Mouse (Mus musculus) natural killer cell, adult 2 months (primary cell): ENCODE measurements around the gene Abi1.
"Not testable (repeated sequence)": the region's sequence is repeated elsewhere in the genome, so short reads cannot be mapped to it uniquely, and the experiment has no call there.

Experiments
- DNase-seq, 2 experiments: peaks; one replicate each; pipeline ENCODE4 v3.0.0; 2022; ENCODE audit warnings: low spot score in 2 of 2

Gene Abi1

DNA sequence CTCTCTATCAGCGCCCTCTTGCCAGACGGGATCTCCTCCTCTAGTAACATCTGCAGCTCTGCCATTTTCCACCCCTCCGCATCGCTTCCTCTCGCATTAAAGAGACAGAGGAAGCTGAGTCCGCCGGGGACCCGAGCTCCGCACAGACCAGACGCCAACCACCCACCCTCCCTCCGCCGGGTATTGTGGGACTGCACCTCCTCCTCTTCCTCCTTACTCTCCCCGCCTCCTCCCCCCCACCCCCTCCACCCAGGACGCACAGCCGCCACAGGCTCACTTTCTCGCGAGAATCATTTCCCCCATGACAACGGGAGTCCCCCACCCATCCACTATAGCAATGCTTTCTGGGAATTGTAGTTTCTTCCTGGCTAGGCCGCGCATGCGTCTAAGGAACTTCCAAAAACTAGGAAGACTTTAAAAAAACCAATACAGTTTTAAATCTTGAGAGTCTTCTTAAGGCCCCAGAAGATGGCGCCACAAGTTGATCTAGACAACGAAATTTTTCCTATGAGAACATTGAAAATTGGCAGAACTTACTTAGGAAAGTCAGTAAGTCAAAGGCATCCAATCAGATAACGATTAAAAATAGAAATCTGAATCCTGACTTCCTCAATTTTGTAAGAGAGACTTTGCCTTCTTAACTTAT lies at the start of gene Abi1:
TSS of gene Abi1 (minus strand) at position 241 of the 646 bp plus-strand sequence.
- peak; percentile 93 for DNase-seq

DNA sequence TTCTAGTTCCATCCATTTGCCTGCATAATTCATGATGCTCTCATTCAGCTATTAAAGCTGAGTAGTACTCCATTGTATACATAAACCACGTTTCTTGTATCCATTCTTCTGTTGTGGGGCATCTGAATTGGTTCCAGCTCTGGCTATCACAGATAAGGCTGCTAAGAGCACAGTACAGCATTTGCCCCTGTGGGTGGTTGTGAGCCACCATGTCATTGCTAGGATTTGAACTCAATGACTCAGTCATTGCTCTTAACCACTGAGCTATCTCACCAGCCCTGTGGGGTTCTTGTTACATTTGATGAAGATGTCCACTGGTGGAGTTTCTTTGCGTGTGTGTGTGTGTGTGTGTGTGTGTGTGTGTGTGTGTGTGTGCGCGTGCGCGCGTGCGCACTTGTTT lies 44.5 kb upstream of the Abi1 start:
- no peak for DNase-seq

DNA sequence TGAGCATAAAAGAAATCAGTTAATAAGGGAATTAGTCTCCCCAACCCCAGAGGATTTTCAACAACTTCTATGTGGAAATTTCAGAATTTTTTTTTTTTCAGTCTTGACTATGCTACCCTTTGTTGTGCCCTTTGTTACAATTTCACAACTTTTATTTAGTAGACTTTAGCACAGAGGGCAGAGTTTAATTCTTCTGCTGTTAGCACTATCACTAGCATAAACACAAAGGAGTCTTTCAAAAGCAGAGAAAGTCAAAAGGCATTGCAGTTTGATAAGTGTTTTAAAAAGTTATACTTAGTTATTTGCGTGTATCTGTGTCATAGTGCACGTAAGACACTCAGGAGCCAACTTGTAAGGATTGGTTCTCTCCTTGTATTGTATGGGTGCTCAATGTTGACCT lies 38.5 kb upstream of the Abi1 start:
- no peak for DNase-seq

DNA sequence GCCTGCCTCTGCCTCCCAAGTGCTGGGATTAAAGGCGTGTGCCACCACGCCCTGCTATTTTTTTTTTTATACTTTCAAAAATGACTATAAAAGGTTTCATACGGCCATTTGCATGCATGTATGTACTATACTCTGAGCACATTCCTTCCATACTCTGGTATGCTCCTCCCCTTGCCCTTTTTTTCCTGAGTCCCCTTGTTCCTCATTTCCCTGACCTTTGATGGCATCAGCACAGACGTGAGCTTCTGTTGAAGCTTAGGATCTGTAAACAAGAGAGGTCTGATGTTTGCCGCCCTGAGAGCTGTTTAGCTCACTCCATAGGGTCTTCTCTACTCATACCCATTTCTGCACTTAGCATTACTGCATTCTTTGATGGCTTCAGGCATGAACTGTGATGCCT lies 37.7 kb upstream of the Abi1 start:
- no peak for DNase-seq

DNA sequence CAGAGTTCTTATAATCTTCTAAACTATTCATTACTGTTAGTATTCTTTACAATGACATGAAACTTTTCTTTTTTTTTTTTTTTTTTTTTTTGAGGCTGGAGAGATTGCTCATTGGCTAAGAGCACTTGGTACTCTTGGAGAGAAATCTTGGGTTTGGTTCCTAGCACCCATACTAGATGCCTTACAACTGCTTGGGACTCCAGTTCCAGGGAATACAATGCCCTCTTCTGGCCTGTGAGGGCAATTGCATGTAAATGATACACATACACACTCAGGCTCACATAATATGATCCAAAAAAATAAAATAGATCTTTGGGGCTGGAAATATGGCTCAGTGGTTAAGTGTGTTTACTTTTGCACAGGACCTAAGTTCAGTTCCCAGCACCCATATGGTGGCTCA lies 36.7 kb upstream of the Abi1 start:
- no peak for DNase-seq

DNA sequence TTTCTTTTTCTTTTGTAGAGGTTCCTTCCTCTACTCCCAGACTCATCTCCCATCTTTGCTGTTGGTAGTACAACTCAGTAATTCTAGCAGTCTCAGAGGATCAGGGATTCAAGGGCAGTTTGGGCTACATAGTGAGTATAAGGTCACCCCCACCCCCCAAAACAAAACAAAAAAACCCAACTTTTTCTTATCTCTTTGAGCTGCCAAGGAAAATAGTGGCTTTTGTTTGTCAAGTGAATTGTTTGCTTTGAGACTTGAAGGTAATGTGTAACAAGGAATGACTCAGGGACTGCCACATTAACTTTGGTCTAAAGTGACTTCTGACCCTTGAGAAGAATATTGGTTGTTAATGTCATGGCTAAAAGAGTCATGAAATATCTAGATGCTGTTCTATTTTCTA lies 35.8 kb upstream of the Abi1 start:
- DNase-seq: no peak

DNA sequence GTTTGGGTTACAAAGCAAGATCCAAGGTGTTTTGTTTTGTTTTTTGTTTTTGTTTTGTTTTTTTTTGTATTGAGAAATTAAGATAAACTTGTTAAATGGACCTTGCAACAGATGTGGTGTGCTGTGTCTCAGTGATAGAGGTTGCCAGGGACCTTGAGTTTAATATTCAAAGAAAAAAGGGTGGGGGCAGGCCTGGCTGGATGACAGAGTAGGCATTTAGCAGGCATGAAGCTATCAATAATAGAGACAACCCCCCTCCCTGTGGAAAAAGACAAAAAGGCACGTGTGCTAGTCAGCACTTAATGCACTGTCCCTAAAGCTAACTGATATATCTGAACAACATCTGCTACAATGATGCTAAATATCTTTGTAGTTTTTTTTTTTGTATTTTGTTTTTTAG lies 31.4 kb upstream of the Abi1 start:
- DNase-seq: no peak

DNA sequence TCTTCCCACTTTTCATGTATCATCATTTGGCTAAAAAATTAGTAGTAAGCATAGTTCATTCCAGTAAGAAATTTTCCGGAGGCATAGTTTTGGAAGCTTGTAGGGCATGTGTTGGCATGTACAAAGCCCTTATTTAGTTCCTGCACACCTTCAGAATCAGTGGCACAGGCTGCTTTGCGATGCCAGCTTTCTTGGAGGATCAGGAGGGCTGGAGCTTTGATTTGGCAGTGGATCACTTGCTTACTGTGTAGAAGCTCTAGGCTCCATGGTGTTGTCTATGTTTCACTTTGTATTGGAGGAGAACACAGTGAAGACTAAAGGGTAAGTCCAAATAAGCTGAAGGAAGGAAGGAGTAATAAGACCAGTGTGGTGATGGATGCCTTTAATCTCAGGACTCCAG lies 30.4 kb upstream of the Abi1 start:
- DNase-seq: no peak

DNA sequence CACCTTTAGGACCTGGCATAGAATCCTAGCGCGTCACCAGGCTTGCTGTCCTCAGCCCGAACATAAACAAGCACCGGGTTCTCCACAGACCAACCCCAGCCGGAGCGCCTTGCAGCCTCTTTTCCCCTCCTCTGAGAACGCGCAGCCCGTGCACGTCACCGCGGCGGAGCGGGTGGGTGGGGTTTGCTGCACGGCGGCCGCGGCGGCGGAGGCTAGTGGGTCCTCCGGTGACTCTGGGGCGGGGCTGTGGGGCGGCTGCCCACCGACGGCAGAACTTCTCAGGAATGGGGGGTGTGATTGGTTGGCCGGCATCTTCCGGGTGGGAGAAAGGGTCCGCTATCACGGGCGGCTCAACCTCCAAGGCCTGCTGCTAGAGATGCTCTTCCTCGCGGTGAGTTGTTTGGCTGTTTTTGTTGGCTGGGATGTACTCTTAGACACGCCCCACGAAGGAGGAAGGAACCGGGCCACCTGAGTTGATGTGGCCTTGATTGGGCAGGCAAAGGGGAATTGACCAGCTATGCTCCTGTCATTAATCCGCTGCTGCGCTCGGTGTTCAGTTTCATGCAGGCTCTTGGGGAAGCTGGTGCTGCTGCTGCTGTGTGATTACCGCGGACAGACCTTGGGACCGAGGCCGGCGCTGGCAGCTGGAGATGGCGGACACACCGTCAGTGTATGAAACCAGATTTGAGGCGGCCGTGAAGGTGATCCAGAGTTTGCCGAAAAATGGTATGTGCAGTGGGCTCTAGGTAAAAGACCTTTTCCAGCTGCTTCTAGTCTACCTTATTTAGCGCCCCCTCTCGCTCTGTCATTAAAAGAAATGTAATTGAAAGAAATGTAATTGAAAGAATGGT lies 29.1 kb upstream of the Abi1 start:
- DNase-seq: peak; percentile 92 to 94

DNA sequence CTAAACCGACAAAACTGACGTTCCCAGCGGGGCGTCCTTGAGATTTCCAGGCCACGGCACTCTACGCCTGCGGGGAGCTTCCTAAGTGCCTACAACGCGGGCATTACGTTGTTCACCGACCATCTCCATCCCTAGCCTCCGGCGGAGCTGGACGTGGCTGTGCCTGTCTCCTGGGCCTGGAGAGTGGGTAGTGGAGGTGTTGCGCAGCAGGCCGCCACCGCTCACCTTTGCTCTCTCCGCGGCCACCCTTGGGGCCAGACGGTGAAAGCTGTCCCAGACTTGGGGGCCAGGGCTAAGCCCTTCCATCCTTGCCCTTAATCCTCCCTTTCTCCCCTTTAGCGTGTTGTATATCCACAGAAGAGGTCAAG lies 28.3 kb upstream of the Abi1 start:
- DNase-seq: no peak

DNA sequence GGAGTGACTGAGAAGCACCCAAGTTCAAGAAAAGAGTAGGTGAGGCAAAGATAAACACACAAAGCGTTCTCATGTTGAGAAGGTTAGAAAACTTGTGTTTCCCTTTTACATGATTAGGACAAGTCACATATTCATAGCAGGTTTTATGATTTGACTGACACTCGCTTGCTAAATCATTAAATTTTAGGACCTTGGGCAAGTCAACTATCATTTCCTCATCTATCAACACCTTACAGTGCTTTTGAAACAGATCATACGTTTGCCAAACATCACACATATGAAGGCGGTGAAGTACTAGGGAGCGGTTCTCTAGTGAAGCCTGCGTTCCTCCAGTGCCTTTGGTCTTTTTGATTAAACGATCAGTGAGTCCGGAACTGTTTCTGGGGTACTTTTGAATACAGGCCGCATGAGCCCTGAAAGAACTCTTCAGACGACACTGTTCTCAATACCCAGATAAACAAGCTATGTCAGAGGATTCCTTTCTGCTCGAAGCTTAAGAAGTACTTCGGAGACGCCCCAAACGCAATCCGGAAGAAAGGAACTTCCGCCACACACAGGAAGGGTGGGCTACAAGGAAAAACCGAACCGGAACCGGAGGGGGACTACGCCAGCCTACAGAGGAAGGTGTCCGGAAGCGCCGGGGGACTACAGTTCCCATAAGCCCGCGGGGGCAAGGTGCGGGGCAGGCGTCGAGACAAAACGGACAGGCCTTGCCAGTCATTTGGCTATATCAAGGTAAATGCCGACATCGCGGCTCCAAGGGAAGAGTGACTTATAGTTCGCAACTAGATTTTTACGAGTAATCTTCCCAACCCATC lies 27.7 kb upstream of the Abi1 start, which contains the start of gene Acbd5:
TSS of gene Acbd5 (plus strand) at position 616 of the 818 bp plus-strand sequence.
- DNase-seq: peak; percentile 95 to 96

DNA sequence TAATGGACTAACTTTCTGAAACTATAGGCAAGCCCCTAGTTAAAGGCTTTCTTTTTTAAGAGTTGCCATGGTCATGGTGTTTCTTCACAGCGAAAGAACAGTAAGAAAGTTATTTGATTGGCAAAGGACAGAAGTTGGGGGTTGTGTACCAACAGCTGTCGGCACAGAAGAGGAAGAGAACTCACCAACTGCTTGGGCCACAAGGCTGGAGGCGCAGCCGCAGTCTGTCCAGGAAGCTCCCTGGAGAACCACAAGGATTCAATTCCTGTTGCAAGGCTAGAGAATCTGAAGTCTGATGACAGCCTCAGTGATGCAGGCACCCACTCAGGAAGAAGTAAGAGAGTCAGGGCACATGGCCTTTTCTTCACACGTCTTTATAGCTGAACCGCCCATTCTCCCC lies 12.5 kb upstream of the Abi1 start:
- peak in 1 of 2 experiments; percentile 21 for DNase-seq

DNA sequence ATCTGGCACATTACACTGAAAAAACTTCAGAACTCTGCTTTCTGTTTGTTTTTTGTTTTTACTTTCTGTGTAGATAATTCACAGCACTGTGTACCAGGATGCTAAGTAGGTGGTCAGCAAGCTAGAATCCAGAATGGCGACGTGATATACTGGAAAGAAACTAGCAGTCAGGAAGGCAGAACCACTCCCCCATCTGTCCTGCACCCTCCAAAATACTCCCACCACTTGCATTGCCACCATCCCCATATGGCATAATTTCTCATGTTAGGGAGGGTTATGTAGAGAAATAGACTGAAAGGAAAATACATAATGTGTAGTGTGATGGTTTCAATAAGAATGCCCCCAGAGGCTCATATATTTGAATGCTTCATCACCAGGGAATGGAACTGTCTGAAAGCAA lies 11.8 kb upstream of the Abi1 start:
- no peak for DNase-seq

DNA sequence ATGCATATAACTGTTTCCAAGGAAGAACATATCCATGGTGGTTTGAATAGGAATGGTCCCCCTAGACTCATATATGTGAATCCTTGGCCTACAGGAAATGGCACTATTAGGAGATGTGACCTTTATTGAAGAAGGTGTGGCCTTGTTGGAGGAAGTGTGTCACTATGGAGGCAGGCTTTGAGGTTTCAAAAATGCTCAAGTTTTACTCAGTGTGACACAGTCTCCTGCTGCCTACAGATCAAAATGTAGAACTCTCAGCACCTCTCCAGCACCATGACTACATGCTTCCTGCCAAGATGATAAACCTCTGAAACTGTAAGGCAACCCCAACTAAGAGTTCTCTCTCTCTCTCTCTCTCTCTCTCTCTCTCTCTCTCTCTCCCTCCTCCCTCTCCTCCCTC lies 8.0 kb upstream of the Abi1 start:
- DNase-seq: peak in 1 of 2 experiments; percentile 49

DNA sequence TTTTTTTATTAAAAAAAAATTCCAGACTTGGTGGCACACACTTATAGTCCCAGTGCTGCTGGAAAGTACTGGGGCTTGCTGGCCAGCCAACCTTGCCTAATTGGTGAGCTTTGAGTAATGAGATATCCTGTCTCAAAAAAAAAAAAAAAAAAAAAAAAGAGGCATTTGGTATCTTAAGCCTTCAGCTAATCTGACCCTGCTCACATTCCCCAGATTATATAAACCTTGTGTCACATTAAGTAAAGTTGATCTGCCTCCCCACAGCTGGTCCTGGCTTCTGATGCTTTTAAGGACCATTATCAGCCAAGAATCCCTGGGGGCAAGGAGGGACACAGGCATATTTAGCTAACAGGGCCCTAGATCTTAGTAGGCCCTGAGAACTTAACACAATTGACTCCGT lies 5.7 kb upstream of the Abi1 start:
- no peak for DNase-seq

DNA sequence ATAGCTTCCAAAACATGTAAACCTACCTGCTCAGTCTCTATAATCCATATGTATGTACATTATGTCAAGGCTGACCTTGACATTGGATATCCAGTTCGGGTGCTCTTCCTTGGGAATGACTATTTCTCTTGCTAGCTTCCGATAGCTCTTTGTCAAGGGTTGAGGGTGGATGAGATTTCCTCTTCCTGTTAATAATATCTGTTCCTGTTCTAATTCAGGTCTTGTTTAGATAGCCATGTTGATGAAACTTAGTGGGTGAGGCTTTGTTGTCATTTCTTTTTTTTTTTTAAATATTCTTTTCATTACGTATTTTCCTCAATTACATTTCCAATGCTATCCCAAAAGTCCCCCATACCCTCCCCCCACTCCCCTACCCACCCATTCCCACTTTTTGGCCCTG lies 2.1 kb upstream of the Abi1 start:
- no peak for DNase-seq

DNA sequence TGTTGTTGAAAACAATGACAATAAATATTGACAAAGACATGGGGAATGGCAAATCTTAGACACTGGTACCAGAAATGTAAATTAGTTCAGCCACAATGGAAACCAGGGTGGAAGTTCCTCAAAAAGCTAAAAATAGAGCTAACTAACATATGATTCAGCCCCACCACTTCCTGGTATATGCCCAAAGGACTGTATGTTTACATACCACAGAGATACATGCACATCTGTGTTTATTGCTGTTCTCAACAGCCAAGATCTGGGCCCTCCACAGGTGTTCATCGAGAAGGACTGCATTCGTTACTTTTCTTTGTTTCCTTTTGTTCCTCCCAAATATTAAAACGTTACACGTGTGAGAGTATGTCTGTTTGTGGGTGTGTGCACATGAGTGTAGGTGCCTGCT lies 1.4 kb upstream of the Abi1 start:
- DNase-seq: peak in 1 of 2 experiments; percentile 62

DNA sequence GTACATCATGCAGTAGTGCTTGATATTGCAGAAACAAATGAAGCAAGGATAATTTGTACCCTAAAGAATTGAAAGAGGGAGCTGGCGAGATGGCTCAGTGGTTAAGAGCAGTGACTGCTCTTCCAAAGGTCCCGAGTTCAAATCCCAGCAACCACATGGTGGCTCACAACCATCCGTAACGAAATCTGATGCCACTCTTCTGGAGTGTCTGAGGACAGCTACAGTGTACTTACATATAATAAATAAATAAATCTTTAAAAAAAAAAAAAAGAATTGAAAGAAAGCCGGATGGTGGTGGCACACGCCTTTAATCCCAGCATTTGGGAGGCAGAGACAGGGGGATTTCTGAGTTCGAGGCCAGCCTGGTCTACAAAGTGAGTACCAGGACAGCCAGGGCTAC lies 649 bp upstream of the Abi1 start:
- not testable (repeated sequence) for DNase-seq

DNA sequence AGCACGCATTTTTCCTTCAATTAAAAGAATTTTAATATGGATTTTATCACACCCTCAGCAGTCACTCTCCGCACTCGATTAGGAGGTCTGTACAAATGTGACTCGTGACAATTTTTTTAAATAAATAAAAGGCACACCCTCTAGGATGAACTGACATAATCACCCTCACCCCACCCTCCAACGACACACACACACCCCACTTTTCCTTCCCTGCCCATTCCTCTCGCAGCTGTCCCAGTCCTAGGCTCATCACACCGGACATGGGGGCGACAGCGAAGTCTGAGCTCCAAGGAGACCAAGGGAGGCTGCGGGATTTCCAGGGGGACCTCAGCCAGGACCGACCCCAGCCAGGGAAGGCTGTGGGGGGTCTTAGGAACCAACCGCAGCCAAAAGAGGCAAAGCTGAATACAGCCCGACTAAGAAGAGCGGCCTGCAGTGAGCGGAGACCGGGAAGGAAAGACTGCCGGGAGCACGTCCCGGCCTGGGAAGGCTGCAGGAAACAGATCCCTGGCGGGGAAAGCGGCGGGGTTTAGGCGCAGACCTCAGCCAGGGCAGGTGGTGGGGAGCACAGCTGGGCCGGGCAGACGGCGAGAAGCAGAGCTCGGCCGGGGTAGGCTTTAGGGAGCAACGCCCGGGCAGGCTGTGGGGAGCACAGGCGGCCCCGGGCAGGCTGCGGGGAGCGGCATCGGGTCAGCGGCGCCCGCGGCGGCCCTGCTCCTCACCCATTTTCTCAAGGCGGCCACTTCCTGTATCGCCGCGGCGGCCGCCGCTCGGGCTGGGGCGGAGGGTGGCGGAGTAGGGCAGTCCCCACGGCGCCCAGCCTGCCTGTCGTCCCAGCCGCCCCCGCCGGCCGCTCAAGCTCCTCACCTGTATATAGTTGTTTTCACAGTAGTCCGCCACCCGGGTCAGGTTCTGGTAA lies 700 bp downstream of the Abi1 start:
- DNase-seq: no peak

DNA sequence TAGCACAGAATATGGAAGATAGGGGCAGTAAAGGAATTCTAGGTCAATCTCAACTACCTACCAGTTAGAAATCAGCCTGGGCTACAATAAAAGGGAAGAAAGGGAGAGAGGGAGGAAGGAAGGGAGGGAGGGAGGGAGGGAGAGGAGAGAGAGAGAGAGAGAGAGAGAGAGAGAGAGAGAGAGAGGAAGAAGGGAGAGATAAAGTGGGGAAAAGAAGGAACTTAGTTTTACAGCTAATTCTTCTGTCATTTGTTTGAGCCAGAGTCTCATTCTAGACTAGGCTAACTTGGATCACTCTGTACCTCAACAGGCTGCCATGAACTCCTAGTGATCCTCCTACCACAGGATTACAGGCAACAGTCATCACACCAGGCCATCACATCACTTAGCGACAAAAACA lies 4.6 kb downstream of the Abi1 start:
- no peak for DNase-seq

DNA sequence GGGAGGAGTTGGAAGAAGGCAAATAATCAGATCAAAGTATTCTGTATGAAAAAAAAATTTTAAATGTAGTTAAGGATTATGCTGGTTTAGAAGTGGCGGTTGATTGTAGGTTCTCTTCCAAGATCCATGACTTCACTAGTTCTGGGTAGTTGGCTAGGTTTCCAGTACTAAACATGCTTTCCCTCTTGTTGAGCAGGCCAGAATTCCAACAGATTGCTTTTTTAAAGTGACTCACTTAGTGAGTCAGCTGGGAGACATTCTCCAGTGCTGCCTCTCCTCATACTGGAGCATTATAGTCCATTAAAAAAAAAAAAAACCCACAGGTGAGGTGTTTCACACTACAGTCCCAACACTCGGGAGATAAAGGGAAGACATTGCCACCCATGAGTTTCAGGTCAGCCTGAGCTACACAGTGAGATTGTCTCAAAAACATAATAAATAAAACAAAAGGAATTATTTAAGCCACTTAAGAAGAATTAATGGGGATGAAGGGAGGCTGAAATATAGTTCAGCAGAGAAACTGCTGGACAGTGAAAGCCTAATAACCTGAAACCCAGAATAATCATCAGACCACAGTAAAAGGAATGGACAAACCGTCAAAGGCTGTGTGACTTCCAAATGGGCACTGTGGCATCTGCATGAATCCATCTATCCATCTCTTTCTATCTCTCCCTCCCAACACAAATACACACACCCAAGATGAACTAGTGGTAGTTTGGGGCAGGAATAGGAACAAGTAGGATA lies 5.2 kb downstream of the Abi1 start:
- no peak for DNase-seq
